1 mouse cellular context compared by ENCODE assay signal in genomic region chr7:144469908-144470544, GRCm38 (mm10).
TF ChIP-seq lines count a peak whose summit lies in the region.

No protein-coding gene starts in this region.

TF ChIP-seq in MEL, 35 proteins besides CTCF, POLR2A, EP300 and RAD21 (continued from another document):
- TF ChIP-seq UBTF (IDR thresholded peaks at IDR 0.05; ENCODE audit: borderline replicate concordance, insufficient read depth, low read depth, low read length): no peak
- no peak for TF ChIP-seq SMC3 (IDR thresholded peaks at IDR 0.05; ENCODE audit: low read depth, low read length)
- TF ChIP-seq ELF1 (IDR thresholded peaks at IDR 0.05; ENCODE audit: low read depth, low read length): no peak
- TF ChIP-seq ETS1 (IDR thresholded peaks at IDR 0.05; ENCODE audit: low read depth, low read length): no peak
